Mouse (Mus musculus) bone marrow, adult 2 months (tissue): ENCODE data around the gene Cers1. TPM values are rescaled to one million over a fixed set of nuclear protein-coding genes. Genes with fewer than 3 reads are reported as not detected.

Source experiments
- H3K27ac ChIP-seq: fragments of 200-500 bp; 2 replicates; pipeline ENCODE4 v1.5.1; 2012; ENCODE audit warnings: low read depth, mild to moderate bottlenecking, control low read depth, inconsistent platforms, low read length; ENCODE audit not compliant: control insufficient read depth, poor library complexity, insufficient read depth
- H3K4me1 ChIP-seq: fragments of 200-500 bp; 2 replicates; pipeline ENCODE4 v1.6.1; 2011; ENCODE audit warnings: low read length; ENCODE audit not compliant: control insufficient read depth, insufficient read depth
- H3K4me3 ChIP-seq: fragments of 200-500 bp; replicated peaks from 2 replicates; pipeline ENCODE3; 2011; ENCODE audit warnings: mild to moderate bottlenecking, low read depth, low read length, control low read depth; ENCODE audit not compliant: control insufficient read depth
- CTCF ChIP-seq: fragments of 200-500 bp; IDR thresholded peaks from 2 replicates; pipeline ENCODE4 v1.5.1; 2011; ENCODE audit warnings: low read length, control low read depth; ENCODE audit not compliant: control insufficient read depth, insufficient read depth
- POLR2A ChIP-seq: fragments of 200-500 bp; IDR thresholded peaks from 2 replicates; pipeline ENCODE4 v1.6.1; 2011; ENCODE audit warnings: low read depth, mild to moderate bottlenecking, control low read depth, low read length, borderline replicate concordance; ENCODE audit not compliant: control insufficient read depth
- WGBS: fragments of 180-500 bp; shearing (Covaris S2); methylation state at CpG from one replicate; pipeline ENCODE4 v1.1.7; 2018; 5-methylcytosine and 5-hydroxymethylcytosine counted together
- polyA plus RNA-seq: library from polyadenylated mRNA; stranded (reverse); fragments of >200 nt; gene quantifications from 2 replicates; pipeline ENCODE4 v1.2.4, GENCODE M21; 2011; ENCODE audit warnings: low replicate concordance; ENCODE audit not compliant: missing spikeins, insufficient read depth, insufficient read length

The Cers1 gene
- polyA plus RNA-seq = not detected in 2 replicates

DNA sequence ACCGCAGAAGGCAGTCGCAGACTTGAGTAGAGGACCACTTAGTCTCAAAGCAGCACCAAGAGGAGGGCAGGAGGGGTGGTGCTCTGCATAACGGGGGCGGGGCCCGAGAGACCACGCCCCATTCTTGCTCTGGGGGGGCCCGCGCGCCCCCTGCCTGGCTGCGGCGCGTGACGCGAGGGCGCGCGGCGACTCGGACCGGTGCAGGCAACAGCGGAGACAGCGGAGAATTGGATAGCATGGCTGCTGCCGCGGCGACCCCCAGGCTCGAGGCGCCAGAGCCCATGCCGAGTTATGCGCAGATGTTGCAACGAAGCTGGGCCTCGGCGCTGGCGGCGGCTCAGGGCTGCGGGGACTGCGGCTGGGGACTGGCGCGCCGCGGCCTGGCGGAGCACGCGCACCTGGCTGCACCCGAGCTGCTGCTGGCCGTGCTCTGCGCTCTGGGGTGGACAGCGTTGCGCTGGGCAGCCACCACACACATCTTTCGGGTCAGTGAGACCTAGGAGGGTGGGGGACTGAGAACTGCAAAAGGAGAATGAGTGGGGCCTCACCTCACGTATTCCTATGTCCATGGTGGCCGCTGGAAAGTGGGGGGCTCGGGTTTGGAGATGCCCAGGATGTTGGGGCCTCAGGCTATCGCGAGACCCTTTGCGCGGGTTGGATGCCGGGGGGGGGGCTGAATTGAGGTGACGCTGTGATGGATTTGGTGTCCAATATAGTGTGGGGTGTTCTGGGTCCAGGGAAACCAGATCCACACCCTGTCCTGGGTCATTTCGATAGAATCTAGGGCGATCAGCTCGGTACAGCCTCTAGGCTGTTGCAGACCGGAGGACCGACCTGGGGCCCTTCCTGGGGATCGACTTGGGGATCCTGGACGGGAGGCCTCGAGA is at the start of gene Cers1:
TSS of gene Cers1 (plus strand) at position 152 of the 887 bp plus-strand sequence.
- TF ChIP-seq CTCF (no peak), POLR2A (no peak)
- H3K4me1 ChIP-seq = no peaks in the 10 kb centered on the region; the same call in 1 of the 2 replicates
- 9% methylated on average over 65 of the region's 66 CpGs for WGBS
- no peak within 1 kb of the TSS for H3K4me3 ChIP-seq
- no peak within 1 kb of the TSS for H3K27ac ChIP-seq

DNA sequence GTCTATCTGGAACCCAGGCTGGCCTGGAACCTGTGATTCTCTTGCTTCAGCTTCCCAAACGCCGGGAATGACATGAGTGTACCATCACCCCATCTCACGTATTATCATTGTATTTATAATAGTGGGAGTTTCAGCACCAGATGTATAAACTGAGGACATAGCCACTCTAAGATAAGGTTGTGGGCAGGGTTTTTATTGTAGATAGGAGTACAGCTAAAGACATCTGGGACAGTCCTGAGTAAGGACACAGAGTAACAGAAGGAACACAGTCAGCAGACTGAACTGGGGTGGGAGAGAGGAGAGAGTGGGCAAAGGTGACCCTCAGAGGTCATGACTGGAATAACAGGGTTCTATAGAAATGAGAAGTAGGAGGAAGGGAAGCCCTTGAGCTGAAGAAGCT is 47.9 kb upstream of the Cers1 start:
- TF ChIP-seq CTCF (no peak), POLR2A (no peak)
- WGBS = 64% methylated on average over 3 of the region's 3 CpGs
- Histone ChIP-seq H3K4me1 (peaks cover 2% of the 10 kb centered on the region; the same call in 1 of the 2 replicates), H3K27ac (no peak overlapping the region), H3K4me3 (no peak overlapping the region)

DNA sequence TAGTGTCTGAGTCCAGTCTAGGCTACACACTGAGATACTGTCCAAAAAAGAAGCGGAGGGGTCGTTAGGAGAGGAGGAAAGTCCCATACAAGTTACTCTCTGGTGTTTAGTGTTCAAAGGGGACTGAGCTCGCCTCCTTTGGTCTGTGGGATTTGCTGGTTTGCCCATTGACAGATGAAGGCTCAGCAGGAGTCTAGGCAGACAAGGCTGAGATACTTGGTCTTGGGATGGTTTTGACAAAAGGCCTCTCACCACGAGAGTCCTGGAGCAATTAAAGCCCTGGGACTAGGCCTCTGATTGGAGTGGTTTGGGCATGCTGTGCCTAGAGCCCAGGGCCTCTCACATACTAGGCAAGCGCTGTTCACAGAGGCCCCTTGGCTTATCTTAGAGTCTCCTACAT is 47.3 kb upstream of the Cers1 start:
- H3K4me1 ChIP-seq = peaks cover 2% of the 10 kb centered on the region; the same call in 1 of the 2 replicates
- H3K27ac ChIP-seq = no peak overlapping the region
- no peak overlapping the region for H3K4me3 ChIP-seq
- 57% methylated on average over 5 of the region's 5 CpGs for WGBS
- TF ChIP-seq CTCF (no peak), POLR2A (no peak)

DNA sequence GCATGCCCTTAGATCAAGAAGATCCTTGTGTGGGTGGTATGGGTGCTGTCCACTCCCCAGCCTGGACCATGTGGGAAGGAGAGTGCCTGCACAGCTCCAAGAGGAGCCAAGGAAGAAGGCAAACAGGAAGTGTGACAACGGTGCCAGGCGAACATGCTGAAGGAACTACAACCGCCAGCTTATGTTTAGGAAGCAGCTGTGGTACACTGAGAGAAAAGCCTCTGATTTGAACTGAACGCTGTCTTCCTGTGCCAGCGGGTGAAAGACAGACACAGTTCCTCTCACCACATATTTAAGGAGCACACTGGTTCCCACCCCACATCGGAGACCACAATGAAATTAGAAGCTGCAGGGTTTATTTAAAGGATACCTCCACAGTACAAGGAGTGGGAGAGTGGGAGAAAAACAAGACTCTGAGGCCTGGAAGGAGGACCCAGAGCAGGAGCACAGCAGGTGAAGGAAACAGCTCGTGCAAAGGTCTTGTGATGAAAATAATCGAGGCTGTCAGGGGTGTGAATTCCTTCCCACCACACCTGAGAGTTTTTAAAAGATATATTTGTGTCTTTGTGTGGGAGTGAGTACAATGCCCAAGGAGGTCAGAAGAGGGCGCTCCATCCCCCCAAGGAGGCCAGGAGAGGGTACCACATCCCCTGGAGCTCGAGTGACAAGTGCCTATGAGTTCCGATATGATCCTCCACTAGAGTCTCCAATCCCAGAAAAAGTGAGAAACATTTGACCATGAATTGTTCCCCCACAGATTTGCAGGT is 46.6 kb upstream of the Cers1 start:
- peaks cover 3% of the 10 kb centered on the region; the same call in 1 of the 2 replicates for H3K4me1 ChIP-seq
- no peak overlapping the region for H3K4me3 ChIP-seq
- no peak for TF ChIP-seq POLR2A
- TF ChIP-seq CTCF = peak; percentile 31; the same call in 1 of the 2 replicates
- H3K27ac ChIP-seq = no peak overlapping the region
- 8% methylated on average over 11 of the region's 11 CpGs for WGBS

DNA sequence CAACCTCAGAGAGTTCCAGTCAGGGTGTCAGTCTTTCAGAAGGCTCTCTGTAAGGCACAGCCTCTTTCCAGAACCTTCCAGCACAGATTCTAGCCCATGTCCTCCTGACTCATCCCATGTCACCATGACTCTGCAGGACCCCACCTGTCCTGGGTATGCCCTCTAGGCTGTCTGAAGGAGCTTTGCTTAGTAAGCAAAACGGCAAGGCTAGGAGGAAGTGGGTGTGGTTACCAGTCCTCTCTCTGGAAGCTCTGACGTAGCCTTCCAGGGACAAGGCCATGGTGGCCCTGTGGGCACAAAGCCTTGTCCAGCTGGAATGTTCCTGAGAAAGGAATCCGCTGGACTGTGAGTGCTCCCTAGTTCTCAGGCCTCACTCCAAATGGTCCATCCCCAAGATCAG is 42.6 kb upstream of the Cers1 start:
- H3K27ac ChIP-seq = no peak overlapping the region
- H3K4me3 ChIP-seq = no peak overlapping the region
- peaks cover 7% of the 10 kb centered on the region; the same call in 1 of the 2 replicates for H3K4me1 ChIP-seq
- 26% methylated on average over 3 of the region's 3 CpGs for WGBS
- TF ChIP-seq CTCF (no peak), POLR2A (no peak)

DNA sequence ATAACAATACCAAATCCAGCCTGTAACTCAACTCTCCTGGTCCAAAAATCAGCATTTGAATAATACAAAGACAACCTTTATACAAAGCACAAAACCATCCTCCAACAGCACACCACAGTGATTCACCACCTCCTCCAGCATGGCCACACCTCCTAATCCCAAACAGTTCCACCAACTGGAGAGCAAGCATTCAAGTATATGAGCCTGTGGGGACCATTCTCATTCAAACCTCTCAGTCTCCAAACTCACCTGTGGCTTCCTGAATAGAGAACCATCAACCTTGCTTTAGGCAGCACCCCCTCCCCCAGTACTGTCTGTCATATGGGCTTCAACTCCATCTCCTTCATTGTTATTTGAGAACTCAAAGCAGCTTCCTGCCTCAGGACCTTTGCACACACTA is 41.2 kb upstream of the Cers1 start:
- no peak for TF ChIP-seq CTCF
- TF ChIP-seq POLR2A = no peak
- H3K27ac ChIP-seq = no peak overlapping the region
- H3K4me3 ChIP-seq = no peak overlapping the region
- peaks cover 5% of the 10 kb centered on the region; the same call in 1 of the 2 replicates for H3K4me1 ChIP-seq

DNA sequence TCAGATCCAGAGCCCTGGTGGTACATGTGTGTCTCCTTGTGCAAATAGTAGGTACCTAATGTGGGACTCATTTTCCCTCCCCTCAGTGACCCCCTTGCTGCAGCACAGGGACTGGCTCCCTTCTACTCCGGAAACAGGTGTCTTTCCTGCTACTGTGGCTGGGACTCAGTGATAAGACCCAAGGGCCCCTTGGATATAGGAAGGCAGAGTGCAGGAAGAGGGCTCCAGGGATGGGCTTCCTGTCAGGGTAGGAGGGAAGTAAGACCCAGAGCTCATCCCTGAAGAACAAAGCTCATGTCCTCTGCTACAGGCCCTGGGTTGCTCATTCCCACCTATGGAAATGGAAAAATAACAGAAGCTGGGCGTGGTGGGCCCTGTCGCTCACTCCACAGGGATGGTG is 39.1 kb upstream of the Cers1 start:
- no peak overlapping the region for H3K4me3 ChIP-seq
- peaks cover 5% of the 10 kb centered on the region; the same call in 1 of the 2 replicates for H3K4me1 ChIP-seq
- no peak for TF ChIP-seq POLR2A
- TF ChIP-seq CTCF = no peak
- WGBS = 49% methylated on average over 3 of the region's 3 CpGs
- no peak overlapping the region for H3K27ac ChIP-seq

DNA sequence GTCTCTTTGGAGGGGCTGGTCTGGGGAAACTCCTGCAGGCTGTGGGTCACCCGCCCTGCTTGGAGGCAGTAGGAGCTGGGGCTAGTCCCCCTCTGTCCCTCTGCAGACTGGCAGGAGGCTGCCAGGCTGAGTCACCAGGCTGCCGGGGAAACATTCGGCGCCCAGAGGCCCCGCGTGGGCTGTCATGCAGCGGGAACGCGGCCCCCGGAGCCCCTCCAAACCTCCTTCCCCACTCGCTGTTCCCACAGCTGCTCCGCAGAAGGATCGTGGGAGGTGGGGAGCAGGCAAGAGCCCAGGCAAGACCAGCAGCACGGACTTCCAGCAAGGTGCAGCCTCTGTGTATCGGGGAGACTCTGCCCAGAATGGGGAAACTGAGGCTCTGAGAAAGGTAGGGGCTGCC is 37.4 kb upstream of the Cers1 start:
- Histone ChIP-seq H3K4me1 (peaks cover 5% of the 10 kb centered on the region), H3K27ac (no peak overlapping the region), H3K4me3 (no peak overlapping the region)
- TF ChIP-seq CTCF = no peak
- TF ChIP-seq POLR2A = no peak
- 6% methylated on average over 15 of the region's 15 CpGs for WGBS
